Mouse (Mus musculus) stomach, embryonic 14.5 days (tissue): ENCODE measurements at regions not wholly inside any gene's neighbourhood (a gene's known extent, or its start where the extent isn't known, plus 50 kb on each side); places are given as distances from the start of the nearest gene placed in this dataset.

Experiments used
- ATAC-seq: fragments of 200-750 bp; cut with Nextera tagmentation; 2 replicates; pipeline ENCODE4 v1.8.0; 2017; ENCODE audit warnings: low read depth, moderate TSS enrichment; ENCODE audit not compliant: insufficient number of reproducible peaks, insufficient read depth, low FRiP score
- H3K27ac ChIP-seq: fragments of 300-500 bp; sonication (generic); 2 replicates; pipeline ENCODE4 v1.5.1; 2014; ENCODE audit warnings: mild to moderate bottlenecking, low read length, moderate library complexity, mixed read lengths
- H3K27me3 ChIP-seq: fragments of 300-500 bp; sonication (generic); 2 replicates; pipeline ENCODE4 v1.6.1; 2014; ENCODE audit warnings: low read length, control low read depth, mixed read lengths; ENCODE audit not compliant: control insufficient read depth, insufficient read depth
- H3K36me3 ChIP-seq: fragments of 300-500 bp; sonication (generic); 2 replicates; pipeline ENCODE4 v1.6.1; 2014; ENCODE audit warnings: mild to moderate bottlenecking, control low read depth, low read length, moderate library complexity, mixed read lengths; ENCODE audit not compliant: control insufficient read depth, insufficient read depth
- H3K4me1 ChIP-seq: fragments of 300-500 bp; sonication (generic); 2 replicates; pipeline ENCODE4 v1.6.1; 2014; ENCODE audit warnings: low read length, control low read depth, mixed read lengths; ENCODE audit not compliant: control insufficient read depth, insufficient read depth
- H3K4me2 ChIP-seq: fragments of 300-500 bp; sonication (generic); replicated peaks from 2 replicates; pipeline ENCODE4 v1.6.1; 2014; ENCODE audit warnings: low read depth, low read length, control low read depth
- H3K4me3 ChIP-seq: fragments of 300-500 bp; sonication (generic); 2 replicates; pipeline ENCODE4 v1.5.1; 2014; ENCODE audit warnings: low read depth, low read length, control low read depth
- H3K9ac ChIP-seq: fragments of 300-500 bp; sonication (generic); replicated peaks from 2 replicates; pipeline ENCODE4 v1.6.1; 2014; ENCODE audit warnings: low read depth, mild to moderate bottlenecking, control low read depth, low read length, moderate library complexity, mixed read lengths
- H3K9me3 ChIP-seq: fragments of 300-500 bp; sonication (generic); 2 replicates; pipeline ENCODE4 v1.6.1; 2016; ENCODE audit warnings: low read depth, low read length, control low read depth; ENCODE audit not compliant: control insufficient read depth
- WGBS: fragments of 180-500 bp; shearing (Covaris S2); extraction: QIAGEN DNeasy Blood & Tissue Kit; methylation state at CpG from one replicate; pipeline ENCODE4 v1.1.7; 2014; 5-methylcytosine and 5-hydroxymethylcytosine counted together

GRCm38 (mm10) chr4:97509576-97509975 is 263.0 kb upstream of the Nfia start:
- no peak overlapping the region for H3K27ac ChIP-seq
- H3K4me2 ChIP-seq = no peak overlapping the region
- H3K27me3 ChIP-seq = no peaks in the 10 kb centered on the region
- H3K4me1 ChIP-seq = no peaks in the 10 kb centered on the region
- no peak overlapping the region for H3K4me3 ChIP-seq
- 76% methylated on average over 8 of the region's 8 CpGs for WGBS
- no peak overlapping the region for H3K9ac ChIP-seq
- H3K36me3 ChIP-seq = no peaks in the 10 kb centered on the region
- H3K9me3 ChIP-seq = no peaks in the 10 kb centered on the region
- no peak for ATAC-seq

DNA sequence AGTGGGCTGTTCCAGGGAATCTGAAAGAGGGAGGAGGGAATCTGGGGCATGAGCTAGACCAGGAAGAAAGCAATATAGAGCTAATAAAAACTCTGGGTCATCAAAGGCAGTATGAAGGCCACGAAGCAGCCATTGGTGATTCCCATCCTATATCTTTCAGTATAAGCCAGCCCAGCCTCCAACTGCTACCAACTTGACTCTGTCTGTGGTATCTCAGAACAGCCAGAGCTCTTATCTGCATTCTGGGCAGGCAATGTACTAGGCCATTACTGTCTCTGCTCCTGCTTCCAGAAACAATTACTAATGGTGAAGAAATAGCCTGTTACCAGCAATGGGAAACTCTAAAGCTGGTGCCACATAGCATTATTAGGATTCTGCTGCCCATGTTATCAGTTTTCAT is 266.8 kb upstream of the Nfia start:
- H3K4me3 ChIP-seq = no peak overlapping the region

DNA sequence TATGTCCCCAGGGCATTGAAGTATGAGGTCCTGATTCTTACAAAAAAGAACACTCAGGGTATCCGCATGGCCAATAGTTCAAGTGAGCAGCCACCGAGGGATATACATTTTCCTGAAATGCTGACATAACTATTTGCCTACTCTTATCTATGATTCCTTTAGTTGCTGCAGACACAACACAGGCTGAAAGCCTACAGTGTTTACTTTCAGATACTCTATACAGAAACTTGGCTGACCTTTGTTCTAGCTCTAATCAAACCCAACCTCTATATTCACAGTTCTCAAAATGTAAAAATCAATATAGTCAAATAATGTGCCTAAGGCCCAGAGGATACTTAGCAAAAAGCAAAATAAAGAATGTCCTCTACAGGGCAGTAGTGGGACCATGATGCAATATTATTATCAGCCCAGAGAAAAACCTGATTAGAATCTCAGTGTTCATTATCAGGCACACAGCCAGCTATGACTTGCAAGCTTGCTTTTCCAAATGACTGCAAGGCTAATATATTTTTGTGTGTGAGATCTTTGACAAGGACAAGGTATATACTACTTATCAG is 281.2 kb upstream of the Nfia start:
- no peaks in the 10 kb centered on the region for H3K36me3 ChIP-seq
- no peak overlapping the region for H3K4me3 ChIP-seq
- 51% methylated on average over 2 of the region's 2 CpGs for WGBS
- H3K9me3 ChIP-seq = no peaks in the 10 kb centered on the region
- H3K27ac ChIP-seq = no peak overlapping the region
- peak; percentile 85 for ATAC-seq
- no peak overlapping the region for H3K9ac ChIP-seq
- H3K27me3 ChIP-seq = no peaks in the 10 kb centered on the region
- no peaks in the 10 kb centered on the region for H3K4me1 ChIP-seq
- H3K4me2 ChIP-seq = no peak overlapping the region

More for the DNA sequence above, 266.8 kb upstream of the Nfia start:
- H3K27ac ChIP-seq = no peak overlapping the region
- WGBS = 68% methylated on average over 1 of the region's 1 CpGs
- no peaks in the 10 kb centered on the region for H3K9me3 ChIP-seq
- no peaks in the 10 kb centered on the region for H3K36me3 ChIP-seq
- ATAC-seq = no peak
- no peaks in the 10 kb centered on the region for H3K27me3 ChIP-seq
- H3K4me1 ChIP-seq = no peaks in the 10 kb centered on the region
- H3K4me2 ChIP-seq = no peak overlapping the region
- no peak overlapping the region for H3K9ac ChIP-seq

DNA sequence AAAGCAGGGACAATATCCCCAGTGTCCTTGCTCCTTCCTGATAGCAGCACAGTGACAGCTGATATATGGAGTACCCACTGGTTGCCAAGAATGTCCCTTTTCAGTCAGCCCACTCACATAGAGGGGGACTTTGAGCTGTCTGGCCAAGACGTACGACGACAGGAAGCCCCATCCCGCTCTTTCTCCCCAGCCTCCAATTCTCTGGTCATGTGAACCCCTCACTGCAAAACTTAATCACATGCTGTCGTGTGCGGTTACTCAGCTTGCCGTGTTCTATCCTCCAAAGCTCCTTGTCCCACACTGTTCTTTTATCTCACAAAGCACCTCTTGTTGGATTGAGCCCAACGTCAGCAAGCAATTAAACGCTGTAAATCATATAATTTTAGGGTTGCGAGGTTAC is 286.2 kb upstream of the Nfia start:
- no peaks in the 10 kb centered on the region; the same call in 1 of the 2 replicates for H3K9me3 ChIP-seq
- H3K27ac ChIP-seq = no peak overlapping the region
- no peaks in the 10 kb centered on the region for H3K36me3 ChIP-seq
- peaks cover 7% of the 10 kb centered on the region for H3K4me1 ChIP-seq
- ATAC-seq = no peak
- H3K4me2 ChIP-seq = no peak overlapping the region
- 41% methylated on average over 10 of the region's 10 CpGs for WGBS
- H3K4me3 ChIP-seq = no peak overlapping the region
- H3K27me3 ChIP-seq = no peaks in the 10 kb centered on the region
- H3K9ac ChIP-seq = no peak overlapping the region

GRCm38 (mm10) chr4:97485225-97485624 is 287.3 kb upstream of the Nfia start:
- H3K4me1 ChIP-seq = peaks cover 7% of the 10 kb centered on the region
- no peaks in the 10 kb centered on the region for H3K36me3 ChIP-seq
- H3K9me3 ChIP-seq = no peaks in the 10 kb centered on the region; the same call in 1 of the 2 replicates
- H3K9ac ChIP-seq = no peak overlapping the region
- H3K4me3 ChIP-seq = no peak overlapping the region
- no peak for ATAC-seq
- no peak overlapping the region for H3K27ac ChIP-seq
- WGBS = 77% methylated on average over 3 of the region's 3 CpGs
- H3K4me2 ChIP-seq = no peak overlapping the region
- no peaks in the 10 kb centered on the region for H3K27me3 ChIP-seq

- H3K4me1 ChIP-seq = peaks cover 7% of the 10 kb centered on the region
- H3K27me3 ChIP-seq = no peaks in the 10 kb centered on the region
- no peak overlapping the region for H3K4me3 ChIP-seq
- no peak overlapping the region for H3K27ac ChIP-seq
- H3K9me3 ChIP-seq = no peaks in the 10 kb centered on the region; the same call in 1 of the 2 replicates
- no peak overlapping the region for H3K4me2 ChIP-seq
- 26% methylated on average over 10 of the region's 10 CpGs for whole genome bisulfite sequencing
- H3K9ac ChIP-seq = no peak overlapping the region
- H3K36me3 ChIP-seq = no peaks in the 10 kb centered on the region
- peak; percentile 56; the same call in 1 of the 2 replicates for ATAC-seq
These were observed 289.8 kb upstream of the Nfia start for GRCm38 (mm10) chr4:97482701-97483246.

GRCm38 (mm10) chr4:97481836-97482235 is 290.7 kb upstream of the Nfia start:
- no peak overlapping the region for H3K4me3 ChIP-seq
- WGBS = 88% methylated on average over 3 of the region's 3 CpGs
- no peak for ATAC-seq
- H3K4me1 ChIP-seq = peaks cover 11% of the 10 kb centered on the region
- H3K36me3 ChIP-seq = no peaks in the 10 kb centered on the region
- no peaks in the 10 kb centered on the region; the same call in 1 of the 2 replicates for H3K9me3 ChIP-seq
- no peak overlapping the region for H3K27ac ChIP-seq
- H3K4me2 ChIP-seq = no peak overlapping the region
- H3K27me3 ChIP-seq = no peaks in the 10 kb centered on the region
- H3K9ac ChIP-seq = no peak overlapping the region

DNA sequence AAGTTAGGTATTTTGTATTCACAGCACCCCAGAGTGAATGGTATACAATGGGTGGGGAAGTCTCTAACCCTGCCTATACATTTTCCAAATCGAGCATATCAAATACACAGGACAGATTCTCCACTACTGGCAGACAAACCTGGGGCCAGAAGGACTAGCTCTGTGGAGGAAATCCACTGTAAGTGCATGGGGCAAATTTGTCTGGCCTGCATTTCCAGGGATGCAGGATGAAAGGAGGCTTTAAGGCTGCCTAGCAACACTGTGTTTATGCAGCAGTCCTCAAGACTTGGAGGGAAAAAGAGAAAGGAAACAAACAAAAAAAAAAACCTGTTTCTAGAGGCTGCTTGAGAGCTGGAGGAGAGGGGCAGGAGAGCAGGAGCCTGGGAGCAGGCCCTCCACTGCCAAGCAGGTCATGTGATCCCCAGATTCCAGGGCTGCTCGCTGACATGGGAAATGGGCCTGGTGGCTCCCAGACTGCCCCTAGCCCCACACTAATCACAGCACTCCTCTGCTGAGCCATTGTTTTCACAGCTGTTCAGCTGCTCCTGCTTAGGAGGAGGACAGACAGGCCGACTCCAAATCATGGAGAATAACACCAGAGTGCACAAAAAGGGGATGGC is 293.7 kb upstream of the Gm10192 start:
- H3K27me3 ChIP-seq = no peaks in the 10 kb centered on the region
- H3K4me2 ChIP-seq = no peak overlapping the region
- H3K27ac ChIP-seq = peak overlapping the region; percentile 29; the same call in 1 of the 2 replicates
- H3K4me1 ChIP-seq = 0 out of 2 replicates have a peak, but pooled peaks cover 4% of the 10 kb centered on the region
- H3K9me3 ChIP-seq = no peaks in the 10 kb centered on the region; the same call in 1 of the 2 replicates
- H3K4me3 ChIP-seq = no peak overlapping the region
- H3K9ac ChIP-seq = no peak overlapping the region
- no peaks in the 10 kb centered on the region for H3K36me3 ChIP-seq
- peak; percentile 88 for ATAC-seq
- 19% methylated on average over 3 of the region's 3 CpGs for WGBS
